Mouse (Mus musculus): Measurements from ENCODE around the gene Scd4. TPM values are rescaled to one million over a fixed set of nuclear protein-coding genes. Genes with fewer than 3 reads are reported as not detected.
"Not testable (repeated sequence)": the region's sequence is repeated elsewhere in the genome, so short reads cannot be mapped to it uniquely, and the experiment has no call there.

The Scd4 gene
- total RNA-seq, 2 experiments from 2014 or later: 2.2 to 2.3 TPM

- DNase-seq (ENCODE audit: low spot score in 2 of 2): no peak
- intact Hi-C loops (cut with DNase I): no loop called here
Observed at GRCm38 (mm10) chr19:44297862-44298261, 35.0 kb upstream of the Scd4 start.

GRCm38 (mm10) chr19:44299078-44299477 is 33.8 kb upstream of the Scd4 start:
- DNase-seq (ENCODE audit: low spot score in 2 of 2): no peak
- intact Hi-C loops (cut with DNase I): no loop called here

- intact Hi-C loops (cut with DNase I): loop anchor here (5.0 kb wide), 1 partner anchor 153 kb away; the partner anchor contains the start of gene Bloc1s2
- no peak for DNase-seq (ENCODE audit: low spot score in 2 of 2)
Observed at GRCm38 (mm10) chr19:44299902-44300301, 33.0 kb upstream of the Scd4 start.

GRCm38 (mm10) chr19:44300520-44300919 is 32.4 kb upstream of the Scd4 start:
- intact Hi-C loops (cut with DNase I): loop anchor here (5.0 kb wide), 1 partner anchor 153 kb away; the partner anchor contains the start of gene Bloc1s2

GRCm38 (mm10) chr19:44301176-44301575 is 31.7 kb upstream of the Scd4 start:
- intact Hi-C loops (cut with DNase I): loop anchor here (5.0 kb wide), 1 partner anchor 154 kb away; the partner anchor contains the start of gene Bloc1s2
- DNase-seq (ENCODE audit: low spot score in 2 of 2): peak in 1 of 2 experiments; percentile 33

More at GRCm38 (mm10) chr19:44300520-44300919, 32.4 kb upstream of the Scd4 start:
- no peak for DNase-seq (ENCODE audit: low spot score in 2 of 2)

- DNase-seq (ENCODE audit: low spot score in 2 of 2): no peak
- intact Hi-C loops (cut with DNase I): loop anchor here (5.0 kb wide), 1 partner anchor 154 kb away; the partner anchor contains the start of gene Bloc1s2
Observed at GRCm38 (mm10) chr19:44301671-44302305, 31.1 kb upstream of the Scd4 start.

GRCm38 (mm10) chr19:44302901-44303300 is 30.0 kb upstream of the Scd4 start:
- intact Hi-C loops (cut with DNase I): loop anchor here (1.0 to 5.0 kb wide), 2 partner anchors 29 to 156 kb away; partner anchors contain the start of gene Bloc1s2
- no peak for DNase-seq (ENCODE audit: low spot score in 2 of 2)

- intact Hi-C loops (cut with DNase I): loop anchor here (1.0 to 5.0 kb wide), 2 partner anchors 29 to 156 kb away; partner anchors contain the start of gene Bloc1s2
- DNase-seq (ENCODE audit: low spot score in 2 of 2): peak in 1 of 2 experiments; percentile 88
Observed at GRCm38 (mm10) chr19:44303502-44303901, 29.4 kb upstream of the Scd4 start.

- intact Hi-C loops (cut with DNase I): loop anchor here (5.0 kb wide), 1 partner anchor 157 kb away; the partner anchor contains the start of gene Bloc1s2
Observed at GRCm38 (mm10) chr19:44304419-44304818, 28.5 kb upstream of the Scd4 start.

GRCm38 (mm10) chr19:44304851-44305510 is 27.9 kb upstream of the Scd4 start:
- intact Hi-C loops (cut with DNase I): loop anchor here (5.0 kb wide), 1 partner anchor 158 kb away; the partner anchor contains the start of gene Bloc1s2
- peak in 1 of 2 experiments; percentile 9 for DNase-seq (ENCODE audit: low spot score in 2 of 2)

More at GRCm38 (mm10) chr19:44304419-44304818, 28.5 kb upstream of the Scd4 start:
- no peak for DNase-seq (ENCODE audit: low spot score in 2 of 2)

GRCm38 (mm10) chr19:44305701-44306100 is 27.2 kb upstream of the Scd4 start:
- intact Hi-C loops (cut with DNase I): no loop called here
- no peak for DNase-seq (ENCODE audit: low spot score in 2 of 2)

GRCm38 (mm10) chr19:44306171-44306570 is 26.7 kb upstream of the Scd4 start:
- DNase-seq (ENCODE audit: low spot score in 2 of 2): peak in 1 of 2 experiments; percentile 13
- intact Hi-C loops (cut with DNase I): no loop called here

- DNase-seq (ENCODE audit: low spot score in 2 of 2): no peak
- intact Hi-C loops (cut with DNase I): no loop called here
Observed at GRCm38 (mm10) chr19:44307101-44307914, 25.6 kb upstream of the Scd4 start.

- DNase-seq (ENCODE audit: low spot score in 2 of 2): no peak
- intact Hi-C loops (cut with DNase I): no loop called here
Observed at GRCm38 (mm10) chr19:44307915-44308470, 24.9 kb upstream of the Scd4 start.

GRCm38 (mm10) chr19:44308611-44309246 is 24.2 kb upstream of the Scd4 start:
- intact Hi-C loops (cut with DNase I): no loop called here
- DNase-seq (ENCODE audit: low spot score in 2 of 2): no peak

- intact Hi-C loops (cut with DNase I): no loop called here
- no peak for DNase-seq (ENCODE audit: low spot score in 2 of 2)
Observed at GRCm38 (mm10) chr19:44309351-44310154, 23.3 kb upstream of the Scd4 start.

- intact Hi-C loops (cut with DNase I); DNase-seq (ENCODE audit: low spot score in 2 of 2): not testable (repeated sequence)
Observed at GRCm38 (mm10) chr19:44310155-44310575, 22.7 kb upstream of the Scd4 start.

- intact Hi-C loops (cut with DNase I): no loop called here
- DNase-seq (ENCODE audit: low spot score in 2 of 2): no peak
Observed at GRCm38 (mm10) chr19:44310814-44311213, 22.1 kb upstream of the Scd4 start.

All from left cerebral cortex, postnatal 25 days (tissue).